Mouse (Mus musculus): ENCODE data around the gene 1520401A03Rik.
A peak's percentile ranks its signal among the peaks of the same experiment; 100 is the strongest.
"Not testable (repeated sequence)": the region's sequence is repeated elsewhere in the genome, so short reads cannot be mapped to it uniquely, and the experiment has no call there.

Gene 1520401A03Rik

GRCm38 (mm10) chr17:23722376-23723125, at the start of gene 1520401A03Rik:
Gene 1520401A03Rik, minus strand, starts transcription at chr17:23722783.
- no peak for DNase-seq (ENCODE audit: low read depth, low spot score)

- not testable (repeated sequence) for DNase-seq (ENCODE audit: low read depth, low spot score)
Observed at GRCm38 (mm10) chr17:23772219-23772556, 49.6 kb upstream of the 1520401A03Rik start.

- DNase-seq (ENCODE audit: low read depth, low spot score) = peak; percentile 99
Observed at GRCm38 (mm10) chr17:23771284-23772218, 49.0 kb upstream of the 1520401A03Rik start, which contains the start of gene Flywch1. Gene Flywch1, minus strand, starts transcription at chr17:23771602.

GRCm38 (mm10) chr17:23770896-23771283, 48.3 kb upstream of the 1520401A03Rik start:
- peak; percentile 23 for DNase-seq (ENCODE audit: low read depth, low spot score)

- DNase-seq (ENCODE audit: low read depth, low spot score) = no peak
Observed at GRCm38 (mm10) chr17:23770493-23770892, 47.9 kb upstream of the 1520401A03Rik start.

- no peak for DNase-seq (ENCODE audit: low read depth, low spot score)
Observed at GRCm38 (mm10) chr17:23762976-23763375, 40.4 kb upstream of the 1520401A03Rik start.

- no peak for DNase-seq (ENCODE audit: low read depth, low spot score)
Observed at GRCm38 (mm10) chr17:23761155-23761554, 38.6 kb upstream of the 1520401A03Rik start.

GRCm38 (mm10) chr17:23760231-23760630, 37.6 kb upstream of the 1520401A03Rik start:
- no peak for DNase-seq (ENCODE audit: low read depth, low spot score)

- no peak for DNase-seq (ENCODE audit: low read depth, low spot score)
Observed at GRCm38 (mm10) chr17:23758801-23759200, 36.2 kb upstream of the 1520401A03Rik start.

- DNase-seq (ENCODE audit: low read depth, low spot score) = no peak
Observed at GRCm38 (mm10) chr17:23757581-23757980, 35.0 kb upstream of the 1520401A03Rik start.

- no peak for DNase-seq (ENCODE audit: low read depth, low spot score)
Observed at GRCm38 (mm10) chr17:23755689-23756088, 33.1 kb upstream of the 1520401A03Rik start.

- DNase-seq (ENCODE audit: low read depth, low spot score) = no peak
Observed at GRCm38 (mm10) chr17:23749400-23750191, 27.0 kb upstream of the 1520401A03Rik start.

GRCm38 (mm10) chr17:23748631-23749391, 26.2 kb upstream of the 1520401A03Rik start:
- DNase-seq (ENCODE audit: low read depth, low spot score) = peak; percentile 45

- DNase-seq (ENCODE audit: low read depth, low spot score) = no peak
Observed at GRCm38 (mm10) chr17:23748026-23748425, 25.4 kb upstream of the 1520401A03Rik start.

- DNase-seq (ENCODE audit: low read depth, low spot score) = no peak
Observed at GRCm38 (mm10) chr17:23747471-23747870, 24.9 kb upstream of the 1520401A03Rik start.

GRCm38 (mm10) chr17:23746767-23747166, 24.2 kb upstream of the 1520401A03Rik start:
- DNase-seq (ENCODE audit: low read depth, low spot score) = no peak

GRCm38 (mm10) chr17:23746311-23746710, 23.7 kb upstream of the 1520401A03Rik start:
- no peak for DNase-seq (ENCODE audit: low read depth, low spot score)

- DNase-seq (ENCODE audit: low read depth, low spot score) = no peak
Observed at GRCm38 (mm10) chr17:23745301-23746251, 23.0 kb upstream of the 1520401A03Rik start, which contains the start of gene Kremen2. Gene Kremen2, minus strand, starts transcription at chr17:23745833.

GRCm38 (mm10) chr17:23744651-23745050, 22.1 kb upstream of the 1520401A03Rik start:
- DNase-seq (ENCODE audit: low read depth, low spot score) = no peak

- no peak for DNase-seq (ENCODE audit: low read depth, low spot score)
Observed at GRCm38 (mm10) chr17:23744076-23744475, 21.5 kb upstream of the 1520401A03Rik start.

Measured in telencephalon, adult 2 months (tissue).